Mouse (Mus musculus): ENCODE measurements at regions not wholly inside any gene's neighbourhood (a gene's known extent, or its start where the extent isn't known, plus 50 kb on each side); places are given as distances from the start of the nearest gene placed in this dataset.
"Not testable (repeated sequence)": the region's sequence is repeated elsewhere in the genome, so short reads cannot be mapped to it uniquely, and the experiment has no call there.

GRCm38 (mm10) chr16:20854696-20855213, 120.4 kb upstream of the Thpo start:
- no peak for DNase-seq

DNA sequence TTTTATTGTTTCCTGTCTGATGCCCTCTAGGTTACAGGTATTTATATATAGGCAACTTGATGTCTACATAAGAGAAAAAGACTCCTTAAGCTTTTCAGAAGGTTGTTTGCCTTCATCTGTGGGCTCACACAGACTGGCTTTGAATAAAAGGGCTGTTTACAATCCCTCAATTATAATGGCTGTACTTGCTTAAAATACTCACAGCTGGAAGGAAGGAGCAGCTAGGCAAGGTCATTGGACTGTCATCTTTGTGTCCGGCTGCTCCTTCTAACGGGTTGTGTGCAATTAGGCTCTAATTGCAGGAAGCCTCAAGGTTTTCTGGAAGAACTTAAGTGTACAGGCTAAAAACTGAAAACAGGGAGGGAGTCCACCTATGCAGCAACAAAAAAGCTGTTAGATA, 103.8 kb upstream of the Thpo start:
- no peak for DNase-seq

DNA sequence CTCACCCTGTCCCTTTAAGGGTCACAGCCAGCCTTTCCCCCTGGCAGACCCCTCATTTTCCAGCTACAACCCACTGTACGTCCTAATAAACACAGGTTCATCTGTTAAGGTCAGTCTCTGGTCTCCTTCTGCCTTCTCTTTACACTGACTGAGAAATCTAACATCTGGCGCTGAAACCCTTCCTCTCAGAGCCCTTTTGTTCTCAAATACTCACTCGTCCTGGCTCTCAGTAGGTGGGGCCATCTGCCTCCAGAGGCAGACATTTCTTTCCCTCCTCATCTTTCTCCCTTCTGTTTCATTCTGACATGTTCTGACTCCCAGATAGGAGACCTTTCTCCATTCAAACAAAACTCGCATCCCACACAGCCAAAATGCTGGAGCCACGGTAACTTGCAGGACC, 102.6 kb upstream of the Thpo start:
- no peak for DNase-seq

GRCm38 (mm10) chr16:20833838-20834237, 99.5 kb upstream of the Thpo start:
- not testable (repeated sequence) for DNase-seq

- DNase-seq: no peak
Measured at GRCm38 (mm10) chr16:20833301-20833700, 99.0 kb upstream of the Thpo start.

DNA sequence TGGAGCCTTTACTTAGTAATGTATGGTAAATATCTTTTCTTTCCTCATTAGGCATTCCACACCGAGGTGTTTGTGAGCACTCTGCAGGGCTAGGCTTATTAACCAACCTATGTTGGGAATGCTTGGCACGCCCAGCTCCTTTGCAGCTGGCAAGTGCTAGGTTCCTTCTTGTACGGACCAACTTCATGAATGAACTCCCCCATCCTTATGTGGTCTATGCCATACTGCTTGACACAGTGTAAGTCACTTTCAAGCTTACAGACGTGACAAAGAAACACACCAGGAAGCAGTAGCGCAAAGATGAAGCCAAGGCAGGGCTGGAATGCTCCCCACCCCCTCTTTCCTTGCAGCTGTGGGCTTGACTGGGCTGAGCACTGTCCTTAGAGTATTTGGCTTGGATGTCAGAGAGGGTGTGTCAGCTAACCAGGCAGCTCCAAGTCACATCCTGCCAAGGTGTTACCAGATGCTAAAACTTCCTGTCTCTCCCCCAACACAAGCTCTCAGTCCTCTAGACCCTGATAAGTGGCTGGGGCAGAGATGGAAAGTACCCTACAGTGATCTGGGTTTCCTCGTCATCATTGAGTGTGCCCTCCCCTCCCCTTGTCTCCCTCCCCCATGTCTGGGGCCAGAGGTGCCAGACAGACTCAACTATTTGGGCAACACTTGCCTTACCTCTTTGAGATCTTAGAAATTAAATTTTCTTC, 95.6 kb upstream of the Thpo start:
- no peak for DNase-seq

DNA sequence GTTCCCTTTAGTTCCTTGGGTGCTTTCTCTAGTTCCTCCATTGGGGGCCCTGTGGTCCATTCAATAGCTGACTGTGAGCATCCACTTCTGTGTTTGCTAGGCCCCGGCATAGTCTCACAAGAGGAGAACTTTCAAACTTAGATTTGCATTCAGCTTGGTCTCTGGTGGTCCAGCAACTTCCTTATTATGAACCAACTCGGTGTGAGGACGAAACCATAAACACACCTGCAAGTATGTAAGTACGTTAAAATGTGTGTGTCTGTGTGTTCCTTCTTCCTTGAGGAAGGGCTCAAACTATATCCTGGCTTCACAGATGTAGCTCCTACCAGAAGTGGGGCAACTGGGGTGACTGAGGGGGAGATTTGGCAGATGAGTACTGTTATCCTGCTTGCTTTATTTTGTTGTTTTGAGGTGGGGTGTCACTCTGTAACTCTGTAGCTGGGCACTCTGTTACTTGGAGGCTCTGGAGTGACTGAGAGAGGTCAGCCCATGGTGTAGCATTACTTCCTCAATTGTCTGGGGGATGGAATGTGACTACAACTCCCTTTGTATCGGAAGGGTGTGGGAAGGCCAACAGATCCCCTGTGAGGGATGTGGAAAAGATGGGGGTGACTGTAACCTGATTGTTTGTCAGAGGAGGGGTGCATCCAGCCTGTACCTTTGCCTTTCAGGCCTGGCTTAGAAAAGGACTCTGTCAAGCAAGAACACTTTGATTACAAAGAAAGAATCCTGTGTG, 94.9 kb upstream of the Thpo start:
- no peak for DNase-seq

- DNase-seq: no peak
Measured at GRCm38 (mm10) chr16:20824226-20824625, 89.9 kb upstream of the Thpo start.

DNA sequence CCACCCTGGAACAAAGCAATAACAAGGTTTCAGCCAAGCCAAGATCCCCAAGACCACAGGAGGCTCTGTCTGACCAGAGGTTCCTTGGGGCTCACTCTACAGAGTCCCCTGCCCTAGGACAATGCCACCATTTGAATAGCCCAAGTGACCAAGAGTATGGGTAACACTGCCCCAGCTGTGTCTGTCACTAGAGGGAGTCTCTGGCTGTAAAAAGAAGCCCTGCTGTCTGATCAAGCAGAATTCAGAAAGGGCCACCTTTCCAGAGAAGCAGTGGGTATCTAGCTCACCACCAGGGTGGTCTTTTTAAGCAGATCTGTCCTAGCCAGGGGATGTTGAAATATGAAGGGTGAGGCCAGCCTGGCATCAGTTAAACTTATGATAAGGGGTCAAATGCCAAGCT, 86.6 kb upstream of the Thpo start:
- DNase-seq: no peak

DNA sequence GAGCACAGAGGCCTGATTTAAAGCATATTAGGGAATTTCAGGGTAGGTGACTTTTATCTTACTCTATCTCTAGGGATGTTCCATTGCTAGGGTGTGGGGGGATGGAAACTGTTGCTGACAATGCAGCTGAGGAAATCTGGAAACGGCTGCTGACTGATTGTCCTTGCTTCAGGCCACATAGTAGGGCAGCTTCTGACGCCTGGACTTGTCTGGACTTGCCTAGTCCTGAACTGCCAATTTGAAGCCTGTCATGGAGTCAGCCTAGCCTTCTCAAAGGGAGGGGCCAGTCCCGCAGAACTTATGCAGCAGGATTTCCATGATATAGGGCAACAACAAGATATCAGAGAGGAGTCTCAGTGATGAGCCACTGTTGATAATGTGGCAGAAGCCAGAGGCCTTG, 85.3 kb upstream of the Thpo start:
- DNase-seq: no peak

DNA sequence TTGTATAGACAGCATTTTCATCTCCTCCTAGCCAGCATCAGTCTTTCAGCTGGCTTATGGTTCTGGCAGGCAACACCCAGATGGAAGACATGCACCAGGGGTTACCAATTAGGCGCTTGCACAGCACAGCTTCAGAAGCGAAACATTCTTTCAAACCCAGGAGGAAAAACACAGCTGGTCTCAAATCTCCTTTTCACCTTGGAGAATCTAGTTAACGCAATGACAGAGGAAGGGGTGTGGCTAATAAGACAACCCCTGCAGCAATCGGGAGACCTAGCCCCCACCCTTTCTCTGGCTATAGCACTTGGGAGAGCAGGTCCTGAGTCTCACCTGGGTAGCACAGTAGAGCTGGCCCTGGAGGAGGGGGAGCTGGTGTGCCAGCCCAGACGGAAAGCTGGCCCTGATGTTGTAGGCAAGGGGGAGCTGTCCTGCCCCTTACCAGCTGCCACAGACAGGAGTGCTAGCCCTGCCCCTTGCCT, 84.4 kb upstream of the Thpo start:
- no peak for DNase-seq

- DNase-seq: no peak
Measured at GRCm38 (mm10) chr16:20814976-20815375, 80.7 kb upstream of the Thpo start.

- DNase-seq: no peak
Measured at GRCm38 (mm10) chr16:20814240-20814639, 79.9 kb upstream of the Thpo start.

DNA sequence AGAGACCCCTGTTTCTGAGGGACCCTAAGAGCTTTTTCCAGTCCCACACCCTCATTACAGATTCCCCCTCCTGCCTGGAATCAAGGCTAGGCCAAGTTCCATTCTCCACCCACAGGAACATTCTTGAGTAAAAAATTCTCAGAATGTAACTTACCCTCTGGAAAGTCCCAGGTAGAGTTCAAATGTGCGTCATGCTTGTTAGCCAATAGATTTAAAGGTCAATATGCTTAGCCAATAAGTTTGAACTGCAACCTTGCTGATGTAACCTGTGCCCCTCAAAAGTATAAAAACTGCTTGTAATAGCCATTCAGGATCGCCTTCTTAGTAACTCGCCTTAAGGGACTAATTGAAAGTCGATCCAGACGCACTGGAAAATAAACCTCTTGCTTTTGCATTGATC, 77.7 kb upstream of the Thpo start:
- DNase-seq: not testable (repeated sequence)

- DNase-seq: no peak
Measured at GRCm38 (mm10) chr16:20810322-20810721, 76.0 kb upstream of the Thpo start.

DNA sequence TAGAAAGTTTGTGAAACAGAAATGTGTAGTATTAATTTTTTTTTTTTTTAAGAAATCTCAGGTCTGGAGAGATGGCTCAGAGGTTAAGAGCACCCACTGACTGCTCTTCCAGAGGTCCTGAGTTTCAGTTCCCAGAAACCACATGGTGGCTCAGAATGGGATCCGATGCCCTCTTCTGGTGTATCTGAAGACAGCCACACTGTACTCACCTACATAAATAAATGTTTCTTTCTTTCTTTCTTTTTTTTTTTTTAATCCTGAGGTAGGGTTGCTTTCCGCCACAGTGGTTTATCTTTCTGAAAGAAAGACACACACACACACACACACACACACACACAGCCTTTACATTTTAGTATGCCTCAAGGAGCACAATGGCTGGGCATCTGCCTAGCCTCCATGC, 74.0 kb upstream of the Thpo start:
- no peak for DNase-seq

GRCm38 (mm10) chr16:20806739-20807138, 72.4 kb upstream of the Thpo start:
- DNase-seq: no peak

DNA sequence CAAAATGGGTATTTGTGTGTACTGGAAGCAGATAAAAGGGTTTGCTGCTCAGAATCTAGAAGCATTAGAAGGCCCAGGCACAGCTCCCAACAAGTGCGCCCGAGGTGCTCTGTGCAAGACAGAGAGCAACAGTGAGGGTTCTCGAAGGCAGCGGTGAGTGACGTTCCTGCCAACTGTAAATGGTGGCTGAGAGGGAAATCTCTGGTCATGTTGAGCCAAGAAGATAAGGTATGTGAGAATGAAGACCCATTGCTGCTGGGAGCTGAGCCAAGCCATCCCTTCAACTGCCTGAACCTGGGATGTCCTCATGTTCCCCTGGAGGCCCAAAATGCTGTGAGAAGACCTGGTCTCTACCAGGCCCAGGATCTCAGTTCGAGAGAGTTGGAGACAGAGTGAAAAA, 71.5 kb upstream of the Thpo start:
- DNase-seq: no peak

GRCm38 (mm10) chr16:20805086-20805485, 70.8 kb upstream of the Thpo start:
- no peak for DNase-seq

- peak; percentile 49 to 67 for DNase-seq
Measured at GRCm38 (mm10) chr16:20804601-20805017, 70.3 kb upstream of the Thpo start.

- peak in 1 of 2 experiments; percentile 10 for DNase-seq
Measured at GRCm38 (mm10) chr16:20803278-20803930, 69.1 kb upstream of the Thpo start.

GRCm38 (mm10) chr16:20802724-20803123, 68.4 kb upstream of the Thpo start:
- no peak for DNase-seq

DNA sequence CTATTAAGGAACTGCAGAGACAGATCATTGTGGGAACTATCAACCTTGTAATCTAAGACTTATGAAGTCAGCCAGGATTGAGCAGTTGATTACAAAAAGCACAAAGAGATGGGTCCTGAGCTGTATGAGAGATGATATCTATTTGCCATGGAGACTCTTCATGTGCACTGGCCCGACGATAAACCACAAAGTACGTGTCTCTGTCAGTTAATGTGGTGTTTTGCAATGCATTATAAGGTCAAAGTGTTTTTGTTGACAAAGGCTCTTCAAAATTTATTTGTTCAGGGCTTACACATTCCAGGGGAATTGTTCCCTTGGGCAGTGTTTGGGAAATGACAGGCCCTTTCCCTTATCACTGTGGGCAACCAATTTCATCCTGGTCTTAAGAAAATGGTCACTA, 65.7 kb upstream of the Thpo start:
- DNase-seq: no peak

DNA sequence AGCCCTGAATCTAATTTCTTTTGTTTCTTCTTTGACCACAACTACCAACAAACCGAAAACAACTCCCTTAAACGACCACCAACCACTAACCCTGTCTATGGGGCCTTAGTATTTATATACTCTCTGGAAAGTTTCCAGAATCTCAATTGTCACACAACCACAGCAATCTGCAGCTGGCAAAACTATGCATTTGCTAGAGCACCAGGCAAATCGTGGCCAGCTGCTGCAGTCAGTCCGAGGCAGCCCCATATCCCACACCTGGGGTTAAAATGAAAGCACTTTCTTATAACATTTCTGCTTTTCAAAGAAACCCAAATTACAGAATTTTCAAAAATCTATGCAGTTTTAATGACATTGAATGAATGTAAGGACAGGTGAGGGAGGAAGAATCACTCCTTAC, 63.8 kb upstream of the Thpo start:
- DNase-seq: no peak

Measured in thymus, adult 18-20 months (tissue).